In the genomic region with DNA sequence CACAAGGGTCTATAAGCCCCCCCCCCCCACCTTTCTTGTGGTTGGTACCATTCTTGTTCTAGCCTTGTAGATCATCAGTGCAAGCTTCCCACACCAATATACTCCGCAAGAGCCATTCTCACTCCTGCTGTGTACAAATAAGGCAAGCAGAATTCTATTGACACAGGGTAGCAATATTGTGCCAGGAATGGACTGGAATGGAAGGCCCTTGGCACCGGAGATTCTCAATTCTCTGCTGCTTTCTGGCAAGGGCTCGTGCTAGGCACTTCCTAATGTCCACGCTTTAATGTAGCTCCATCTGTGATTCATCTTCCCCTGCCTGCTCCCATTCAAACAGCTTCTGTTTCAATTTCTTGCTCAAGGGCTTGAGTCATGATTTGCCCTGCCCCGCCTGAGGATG, we compare ENCODE assay signal across 17 mouse cellular contexts. TPM values are rescaled to one million over a fixed set of nuclear protein-coding genes. Genes with fewer than 3 reads are reported as not detected.
DNase-seq lines count a peak whose midpoint lies in the region; ATAC-seq lines count a peak whose summit lies in the region.
"Had no signal": no experiment of that assay in that cellular context is flagged by ENCODE, and none has a peak within 500 bp of the region (broad histone marks: within the 10 kb centered on the region; RNA-seq: fewer than 3 reads in every experiment).

No protein-coding gene starts in this region.

- H3K36me3 ChIP-seq in forebrain, embryonic 14.5 days (ENCODE audit: control insufficient read depth, insufficient read depth, low read length), result no peaks in the 10 kb centered on the region
- no peaks in the 10 kb centered on the region for H3K36me3 ChIP-seq in forebrain, embryonic 11.5 days (ENCODE audit: control insufficient read depth, insufficient read depth, low read length)
- H3K36me3 ChIP-seq: G1E; heart, embryonic 13.5 days; limb, embryonic 12.5 days had no signal

- H3K27ac ChIP-seq in forebrain, embryonic 14.5 days (ENCODE audit: low read depth, low read length), result no peak overlapping the region
- no peak overlapping the region for H3K27ac ChIP-seq in forebrain, embryonic 11.5 days (ENCODE audit: low read depth, low read length)
- H3K27ac ChIP-seq: heart, embryonic 13.5 days; limb, embryonic 12.5 days had no signal

- peak; percentile 40 for DNase-seq in forebrain, embryonic 14.5 days (ENCODE audit: low spot score)
- DNase-seq in forebrain, embryonic 11.5 days (ENCODE audit: low spot score), result no peak
- peak; percentile 18 for DNase-seq in lung, postnatal 25 days (ENCODE audit: low spot score)
- no peak for DNase-seq in lung, postnatal 4 days
- peak; percentile 63 to 76 for DNase-seq in cerebellum, adult 18-20 months
- peak; percentile 35 for DNase-seq in induced T-regulatory cell, adult 2 months (ENCODE audit: low read depth)
- no peak for DNase-seq in kidney, adult 9 months
- no peak for DNase-seq in natural killer cell, adult 2 months (ENCODE audit: low spot score in 2 of 2)
- DNase-seq: gastrocnemius, postnatal 14 days; kidney, postnatal 14 days; lung, adult 18-20 months; thymus, adult 2 months had no signal

- WGBS in forebrain, embryonic 14.5 days, result 77% methylated on average over 5 of the region's 5 CpGs
- 91% methylated on average over 5 of the region's 5 CpGs for WGBS in forebrain, embryonic 11.5 days

- H3K4me3 ChIP-seq in forebrain, embryonic 14.5 days (ENCODE audit: low read depth, low read length), result no peak overlapping the region
- H3K4me3 ChIP-seq in forebrain, embryonic 11.5 days (ENCODE audit: low read depth, low read length), result no peak overlapping the region
- H3K4me3 ChIP-seq: heart, embryonic 13.5 days; limb, embryonic 12.5 days; megakaryocyte, embryonic 14.5 days had no signal

- H3K4me2 ChIP-seq in forebrain, embryonic 14.5 days (ENCODE audit: low read length), result no peak overlapping the region
- no peak overlapping the region for H3K4me2 ChIP-seq in forebrain, embryonic 11.5 days (ENCODE audit: low read depth, low read length, severe bottlenecking)
- H3K4me2 ChIP-seq: heart, embryonic 13.5 days; limb, embryonic 12.5 days had no signal

- H3K27me3 ChIP-seq in forebrain, embryonic 14.5 days (replicated peaks; ENCODE audit: control insufficient read depth, insufficient read depth, low read length), result no peaks in the 10 kb centered on the region
- no peaks in the 10 kb centered on the region for H3K27me3 ChIP-seq in forebrain, embryonic 11.5 days (ENCODE audit: control insufficient read depth, insufficient read depth, low read length)

- no peaks in the 10 kb centered on the region for H3K4me1 ChIP-seq in forebrain, embryonic 14.5 days (ENCODE audit: control insufficient read depth, insufficient read depth, low read length)
- H3K4me1 ChIP-seq in forebrain, embryonic 11.5 days (replicated peaks; ENCODE audit: control insufficient read depth, insufficient read depth, low read length), result no peaks in the 10 kb centered on the region
- H3K4me1 ChIP-seq: limb, embryonic 12.5 days had no signal

- no peak overlapping the region for H3K9ac ChIP-seq in forebrain, embryonic 14.5 days (ENCODE audit: low read length)
- H3K9ac ChIP-seq in forebrain, embryonic 11.5 days (ENCODE audit: low read length), result no peak overlapping the region
- H3K9ac ChIP-seq: heart, embryonic 13.5 days; limb, embryonic 12.5 days had no signal

- ATAC-seq in forebrain, embryonic 14.5 days, result no peak
- ATAC-seq in forebrain, embryonic 11.5 days (replicated peaks; ENCODE audit: low FRiP score), result no peak

- no peaks in the 10 kb centered on the region for H3K9me3 ChIP-seq in forebrain, embryonic 14.5 days (replicated peaks; ENCODE audit: control insufficient read depth, low read length)
- H3K9me3 ChIP-seq in forebrain, embryonic 11.5 days (ENCODE audit: control insufficient read depth, low read length), result no peaks in the 10 kb centered on the region
- H3K9me3 ChIP-seq: G1E; heart, embryonic 13.5 days; limb, embryonic 12.5 days; megakaryocyte, embryonic 14.5 days had no signal

RNA-seq across cellular contexts. Expression of a gene that starts 5.2 kb away (rescaled TPM):
- polyA plus RNA-seq in forebrain, embryonic 14.5 days (2014; fragmentation: Nextera tagmentation; extraction: Ambion mirVana), result not detected in 2 replicates
- polyA plus RNA-seq in forebrain, embryonic 11.5 days (2014; fragmentation: Nextera tagmentation; extraction: Ambion mirVana), result not detected in 2 replicates
- polyA plus RNA-seq: C2C12; G1E; limb, embryonic 12.5 days had no signal

RNA-seq across cellular contexts. Expression of a gene that starts 31.2 kb away (rescaled TPM):
- polyA plus RNA-seq in forebrain, embryonic 14.5 days (2014; fragmentation: Nextera tagmentation; extraction: Ambion mirVana), result 1.5 TPM in 2 replicates
- polyA plus RNA-seq in forebrain, embryonic 11.5 days (2014; fragmentation: Nextera tagmentation; extraction: Ambion mirVana), result 0.80 and 1.0 TPM in 2 replicates
- polyA plus RNA-seq: C2C12 had no signal

Comparison
In these comparisons a context has a peak if more than half of its experiments do, and no peak if none do; other contexts are left out.
1. DNase-seq: peak in forebrain, embryonic 14.5 days (single experiment), lung, postnatal 25 days (single experiment), cerebellum, adult 18-20 months (2 of 2) and induced T-regulatory cell, adult 2 months (single experiment); none in forebrain, embryonic 11.5 days (single experiment), lung, postnatal 4 days (0 of 2), kidney, adult 9 months (single experiment) and natural killer cell, adult 2 months (0 of 2).